Mouse (Mus musculus) lung, adult 2 months (tissue): Measurements from ENCODE around the gene Iqcd. TPM values are rescaled to one million over a fixed set of nuclear protein-coding genes. Genes with fewer than 3 reads are reported as not detected.

ENCODE experiments used
- DNase-seq: peaks from one replicate; pipeline ENCODE4 v3.0.0; 2022
- H3K4me1 ChIP-seq: fragments of 200-500 bp; 2 replicates; pipeline ENCODE4 v1.6.1; 2011; ENCODE audit warnings: low read length; ENCODE audit not compliant: control insufficient read depth, insufficient read depth
- H3K4me3 ChIP-seq: fragments of 200-500 bp; replicated peaks from 2 replicates; pipeline ENCODE3; 2011; ENCODE audit warnings: low read depth, mild to moderate bottlenecking, control low read depth, low read length; ENCODE audit errors: extremely low read depth
- CTCF ChIP-seq: fragments of 200-500 bp; IDR thresholded peaks from 2 replicates; pipeline ENCODE4 v1.5.1; 2011; ENCODE audit warnings: mild to moderate bottlenecking, low read length, control low read depth; ENCODE audit not compliant: insufficient read depth
- POLR2A ChIP-seq: fragments of 200-500 bp; IDR thresholded peaks from 2 replicates; pipeline ENCODE4 v1.6.1; 2011; ENCODE audit warnings: low read depth, mild to moderate bottlenecking, control low read depth, low read length, borderline replicate concordance; ENCODE audit errors: extremely low read depth
- WGBS: fragments of 180-500 bp; shearing (Covaris S2); methylation state at CpG from one replicate; pipeline ENCODE4 v1.1.7; 2018; 5-methylcytosine and 5-hydroxymethylcytosine counted together
- polyA plus RNA-seq: library from polyadenylated mRNA; depleted of rRNA; stranded (reverse); fragments of >200 nt; gene quantifications from 2 replicates; pipeline ENCODE4 v1.2.3, GENCODE M21; 2012

The Iqcd gene
- polyA plus RNA-seq, 1 experiment, result 2.4 TPM

- Histone ChIP-seq H3K4me3 (no peak overlapping the region), H3K4me1 (peaks cover 20% of the 10 kb centered on the region)
- DNase-seq, result no peak
- 62% methylated on average over 11 of the region's 11 CpGs for WGBS
- no peak for TF ChIP-seq CTCF
- TF ChIP-seq POLR2A, result no peak
Observed at GRCm38 (mm10) chr5:120570289-120570897, 18.4 kb upstream of the Iqcd start.

- 64% methylated on average over 14 of the region's 14 CpGs for WGBS
- H3K4me3 ChIP-seq, result no peak overlapping the region
- TF ChIP-seq CTCF (no peak), POLR2A (no peak)
- H3K4me1 ChIP-seq, result peaks cover 14% of the 10 kb centered on the region
- no peak for DNase-seq
Observed at GRCm38 (mm10) chr5:120571056-120571740, 17.6 kb upstream of the Iqcd start.

GRCm38 (mm10) chr5:120574469-120575063, 14.2 kb upstream of the Iqcd start:
- Histone ChIP-seq H3K4me3 (no peak overlapping the region), H3K4me1 (peaks cover 14% of the 10 kb centered on the region)
- TF ChIP-seq POLR2A (no peak), CTCF (no peak)
- no peak for DNase-seq
- 60% methylated on average over 10 of the region's 10 CpGs for WGBS

GRCm38 (mm10) chr5:120576781-120577301, 12.0 kb upstream of the Iqcd start:
- no peak for TF ChIP-seq POLR2A
- no peak for TF ChIP-seq CTCF
- DNase-seq, result no peak
- no peak overlapping the region for H3K4me3 ChIP-seq
- H3K4me1 ChIP-seq, result peaks cover 11% of the 10 kb centered on the region
- 54% methylated on average over 11 of the region's 11 CpGs for WGBS

GRCm38 (mm10) chr5:120577935-120578441, 10.8 kb upstream of the Iqcd start:
- Histone ChIP-seq H3K4me1 (peaks cover 15% of the 10 kb centered on the region), H3K4me3 (no peak overlapping the region)
- 54% methylated on average over 10 of the region's 10 CpGs for WGBS
- DNase-seq, result no peak
- no peak for TF ChIP-seq POLR2A
- no peak for TF ChIP-seq CTCF

GRCm38 (mm10) chr5:120578504-120579081, 10.2 kb upstream of the Iqcd start:
- TF ChIP-seq CTCF (no peak), POLR2A (no peak)
- Histone ChIP-seq H3K4me3 (no peak overlapping the region), H3K4me1 (peaks cover 15% of the 10 kb centered on the region)
- WGBS, result 22% methylated on average over 12 of the region's 12 CpGs
- DNase-seq, result no peak

GRCm38 (mm10) chr5:120579211-120579897, 9.5 kb upstream of the Iqcd start:
- no peak for DNase-seq

GRCm38 (mm10) chr5:120579898-120580626, 8.8 kb upstream of the Iqcd start:
- DNase-seq, result no peak
- 91% methylated on average over 26 of the region's 26 CpGs for WGBS
- Histone ChIP-seq H3K4me1 (peaks cover 13% of the 10 kb centered on the region), H3K4me3 (no peak overlapping the region)
- no peak for TF ChIP-seq CTCF
- TF ChIP-seq POLR2A, result no peak

More at GRCm38 (mm10) chr5:120579211-120579897, 9.5 kb upstream of the Iqcd start:
- 44% methylated on average over 26 of the region's 26 CpGs for WGBS
- Histone ChIP-seq H3K4me1 (peaks cover 15% of the 10 kb centered on the region), H3K4me3 (no peak overlapping the region)
- no peak for TF ChIP-seq POLR2A
- no peak for TF ChIP-seq CTCF
